Mouse (Mus musculus): Measurements from ENCODE around the gene Nt5c2.

- TF ChIP-seq POLR2A (IDR thresholded peaks at IDR 0.05; ENCODE audit: insufficient read depth, low read depth, low read length) (no peak), CTCF (IDR thresholded peaks at IDR 0.05) (no peak)
Observed at GRCm38 (mm10) chr19:47013340-47014158, 1.4 kb downstream of the Nt5c2 start.
